ENCODE assay signal across 35 mouse cellular contexts in the genomic region with DNA sequence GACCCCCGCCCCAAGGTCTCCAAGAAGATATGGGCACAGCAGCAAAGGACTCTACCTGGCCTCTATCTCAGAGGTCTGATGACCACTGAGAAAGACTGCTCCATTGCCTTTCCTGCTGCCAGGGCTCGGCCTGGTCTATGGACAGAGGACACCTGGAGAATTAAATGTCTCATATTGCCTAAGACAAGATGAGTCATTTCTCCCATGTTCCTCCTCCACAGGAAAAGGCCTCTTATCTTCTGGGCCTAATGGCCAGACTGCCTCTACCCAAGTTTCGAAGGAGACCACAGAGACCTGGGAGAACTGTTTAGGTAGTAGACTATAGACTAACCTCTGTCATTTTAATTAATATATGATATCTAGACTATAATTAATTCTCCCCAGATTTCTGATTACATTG. TPM values are rescaled to one million over a fixed set of nuclear protein-coding genes. Genes with fewer than 3 reads are reported as not detected.
"Had no signal": no experiment of that assay in that cellular context is flagged by ENCODE, and none has a peak within 500 bp of the region (broad histone marks: within the 10 kb centered on the region; RNA-seq: fewer than 3 reads in every experiment).

No protein-coding gene starts in this region.

- H3K27ac ChIP-seq: gastrocnemius, adult 2 months; heart, embryonic 10.5 days; hindbrain, embryonic 13.5 days; hindbrain, embryonic 15.5 days; hindbrain, postnatal 0 days; kidney, embryonic 15.5 days; kidney, postnatal 0 days; layer of hippocampus, adult 2 months; left cerebral cortex, adult 2 months; limb, embryonic 10.5 days; limb, embryonic 12.5 days; liver, embryonic 13.5 days had no signal

- ATAC-seq: hindbrain, postnatal 0 days; intestine, embryonic 16.5 days had no signal

- H3K27me3 ChIP-seq: heart, embryonic 12.5 days; hindbrain, embryonic 13.5 days; hindbrain, embryonic 15.5 days; kidney, embryonic 15.5 days; limb, embryonic 12.5 days; liver, embryonic 13.5 days had no signal

- H3K4me1 ChIP-seq: heart, embryonic 10.5 days; heart, embryonic 12.5 days; hindbrain, embryonic 13.5 days; hindbrain, embryonic 15.5 days; kidney, embryonic 15.5 days; limb, embryonic 10.5 days; limb, embryonic 12.5 days; liver, embryonic 13.5 days had no signal

- DNase-seq: gastrocnemius, adult 2 months; gastrocnemius, postnatal 10 days; gastrocnemius, postnatal 25 days; heart, adult 18-20 months; heart, postnatal 14 days; heart, postnatal 36 days; kidney, adult 11 months; kidney, adult 2 months; kidney, adult 9 months; kidney, postnatal 14 days; kidney, postnatal 4 days; liver; liver, embryonic 13.5 days had no signal

- H3K9ac ChIP-seq: heart, embryonic 12.5 days; hindbrain, embryonic 13.5 days; hindbrain, embryonic 15.5 days; kidney, embryonic 15.5 days; limb, embryonic 12.5 days; liver, embryonic 13.5 days had no signal

- H3K4me2 ChIP-seq: heart, embryonic 12.5 days; hindbrain, embryonic 13.5 days; hindbrain, embryonic 15.5 days; kidney, embryonic 15.5 days; limb, embryonic 12.5 days; liver, embryonic 11.5 days; liver, embryonic 13.5 days had no signal

- H3K9me3 ChIP-seq: heart, embryonic 10.5 days; heart, embryonic 12.5 days; hindbrain, embryonic 15.5 days; kidney, embryonic 15.5 days; limb, embryonic 10.5 days; liver, embryonic 13.5 days had no signal

- H3K36me3 ChIP-seq: heart, embryonic 10.5 days; heart, embryonic 12.5 days; hindbrain, embryonic 13.5 days; hindbrain, embryonic 15.5 days; kidney, embryonic 15.5 days; limb, embryonic 10.5 days; limb, embryonic 12.5 days; liver, embryonic 13.5 days had no signal

- H3K4me3 ChIP-seq: gastrocnemius, adult 2 months; heart, embryonic 10.5 days; heart, embryonic 12.5 days; hindbrain, embryonic 13.5 days; hindbrain, embryonic 15.5 days; kidney, embryonic 15.5 days; layer of hippocampus, adult 2 months; left cerebral cortex, adult 2 months; limb, embryonic 10.5 days; limb, embryonic 12.5 days; liver, embryonic 13.5 days had no signal

RNA-seq across cellular contexts. Expression of a gene that starts 29.9 kb away (rescaled TPM):
- total RNA-seq: gastrocnemius, adult 2 months; gastrocnemius, postnatal 10 days; gastrocnemius, postnatal 25 days; gastrocnemius, postnatal 4 days; heart, postnatal 14 days; heart, postnatal 36 days; hematopoietic stem cell, adult 5-6 weeks; hindbrain, postnatal 0 days; layer of hippocampus, adult 2 months; layer of hippocampus, postnatal 25 days; left cerebral cortex, adult 2 months had no signal
- polyA plus RNA-seq: frontal cortex, adult 2 months; heart, embryonic 10.5 days; heart, embryonic 12.5 days; heart, embryonic 14.5 days; heart, embryonic 16.5 days; hindbrain, embryonic 11.5 days; hindbrain, embryonic 13.5 days; hindbrain, embryonic 15.5 days; hindbrain, postnatal 0 days; intestine, embryonic 14.5 days; intestine, embryonic 16.5 days; kidney, embryonic 15.5 days; kidney, postnatal 0 days; limb, embryonic 10.5 days; limb, embryonic 12.5 days; limb, embryonic 14.5 days; liver, embryonic 11.5 days; liver, embryonic 13.5 days had no signal
